ENCODE assay signal across 32 mouse cellular contexts in genomic region chr2:122330317-122330716, GRCm38 (mm10). TPM values are rescaled to one million over a fixed set of nuclear protein-coding genes. Genes with fewer than 3 reads are reported as not detected.
"Had no signal": no experiment of that assay in that cellular context is flagged by ENCODE, and none has a peak within 500 bp of the region (broad histone marks: within the 10 kb centered on the region; RNA-seq: fewer than 3 reads in every experiment).

No protein-coding gene starts in this region.

RNA-seq across cellular contexts. Expression of gene Duox1, which starts 14.8 kb away (rescaled TPM):
- total RNA-seq: liver, adult 2 months; megakaryocyte progenitor cell, adult 5-6 weeks; megakaryocyte, adult 5-6 weeks; megakaryocyte-erythroid progenitor cell, adult 5-6 weeks; monocyte, adult 5-6 weeks had no signal
- polyA plus RNA-seq: liver, adult 2 months; liver, embryonic 12.5 days; liver, embryonic 13.5 days; liver, embryonic 14.5 days; liver, embryonic 15.5 days; liver, embryonic 16.5 days; liver, postnatal 0 days; lung, embryonic 14.5 days; macrophage; midbrain, embryonic 11.5 days had no signal

RNA-seq across cellular contexts. Expression of gene Duoxa1, which starts 16.8 kb away (rescaled TPM):
- total RNA-seq: left cerebral cortex, postnatal 14 days; left cerebral cortex, postnatal 25 days; left cerebral cortex, postnatal 36 days; liver, adult 2 months; megakaryocyte progenitor cell, adult 5-6 weeks; megakaryocyte, adult 5-6 weeks; megakaryocyte-erythroid progenitor cell, adult 5-6 weeks; midbrain, postnatal 0 days; monocyte, adult 5-6 weeks had no signal
- polyA plus RNA-seq: liver, adult 2 months; liver, embryonic 11.5 days; liver, embryonic 12.5 days; liver, embryonic 13.5 days; liver, embryonic 14.5 days; liver, embryonic 15.5 days; liver, embryonic 16.5 days; liver, postnatal 0 days; lung, embryonic 14.5 days; macrophage; midbrain, embryonic 10.5 days; midbrain, embryonic 11.5 days; neural tube, embryonic 11.5 days; neural tube, embryonic 12.5 days had no signal

RNA-seq across cellular contexts. Expression of gene Duoxa2, which starts 31.6 kb away (rescaled TPM):
- total RNA-seq: left cerebral cortex, postnatal 14 days; left cerebral cortex, postnatal 25 days; left cerebral cortex, postnatal 36 days; megakaryocyte progenitor cell, adult 5-6 weeks; megakaryocyte, adult 5-6 weeks; megakaryocyte-erythroid progenitor cell, adult 5-6 weeks; monocyte, adult 5-6 weeks had no signal
- polyA plus RNA-seq: limb, embryonic 10.5 days; limb, embryonic 11.5 days; limb, embryonic 12.5 days; liver, adult 2 months; liver, embryonic 11.5 days; liver, embryonic 12.5 days; liver, embryonic 13.5 days; liver, embryonic 14.5 days; liver, embryonic 15.5 days; liver, embryonic 16.5 days; liver, postnatal 0 days; lung, embryonic 14.5 days; lung, embryonic 15.5 days; lung, embryonic 16.5 days; macrophage; midbrain, embryonic 10.5 days; midbrain, embryonic 11.5 days; midbrain, embryonic 12.5 days; midbrain, embryonic 13.5 days; midbrain, embryonic 14.5 days; myocyte; neural tube, embryonic 12.5 days had no signal

RNA-seq across cellular contexts. Expression of gene Duox2, which starts 32.1 kb away (rescaled TPM):
- total RNA-seq: left cerebral cortex, postnatal 36 days; liver, adult 2 months; megakaryocyte progenitor cell, adult 5-6 weeks; megakaryocyte, adult 5-6 weeks; megakaryocyte-erythroid progenitor cell, adult 5-6 weeks; monocyte, adult 5-6 weeks had no signal
- polyA plus RNA-seq: limb, embryonic 10.5 days; limb, embryonic 11.5 days; limb, embryonic 12.5 days; liver, embryonic 11.5 days; liver, embryonic 12.5 days; liver, embryonic 13.5 days; liver, embryonic 14.5 days; liver, embryonic 15.5 days; liver, embryonic 16.5 days; lung, embryonic 16.5 days; macrophage; midbrain, embryonic 10.5 days; midbrain, embryonic 12.5 days; midbrain, embryonic 15.5 days had no signal
